In the genomic region with DNA sequence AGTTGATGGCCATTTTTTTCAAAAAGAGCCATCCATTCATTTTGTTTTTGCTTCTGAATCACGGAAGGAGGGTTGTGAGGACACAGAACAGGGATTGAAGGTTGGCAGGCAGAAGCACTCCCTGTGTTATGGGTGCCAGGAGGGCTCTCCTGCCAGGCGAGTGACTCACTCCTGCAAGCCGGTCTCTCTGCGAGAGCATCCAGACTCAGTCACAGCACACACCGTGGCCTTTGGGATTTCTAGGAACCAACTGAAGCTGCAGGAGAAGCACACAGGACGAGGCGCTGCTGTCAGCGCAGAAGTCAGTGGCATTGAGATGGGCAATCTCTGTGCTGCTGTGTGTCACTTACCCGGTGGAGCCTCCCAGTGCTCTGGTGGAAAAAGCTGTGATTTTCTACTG, we compare ENCODE assay signal across 10 mouse cellular contexts.
DNase-seq lines count a peak whose midpoint lies in the region.
"Had no signal": no experiment of that assay in that cellular context is flagged by ENCODE, and none has a peak within 500 bp of the region (broad histone marks: within the 10 kb centered on the region; RNA-seq: fewer than 3 reads in every experiment).

No protein-coding gene starts in this region.

- intact Hi-C loops in left cerebral cortex, postnatal 25 days (cut with DNase I): no loop called here
- intact Hi-C loops in left cerebral cortex, postnatal 10 days (cut with DNase I): no loop called here

- DNase-seq in cerebellum, adult 18-20 months: peak; percentile 23 to 29
- no peak for DNase-seq in cerebellum, adult 9-10 months
- peak; percentile 15 to 61 for DNase-seq in left cerebral cortex, postnatal 25 days (ENCODE audit: low spot score in 2 of 2)
- no peak for DNase-seq in left cerebral cortex, postnatal 10 days (ENCODE audit: extremely low spot score in 1 of 2, low spot score in 2 of 2)
- peak; percentile 56 for DNase-seq in adrenal gland, postnatal 10 days
- peak; percentile 24 for DNase-seq in lung, postnatal 36 days
- DNase-seq in spleen, postnatal 14 days (ENCODE audit: low spot score in 2 of 2): no peak
- no peak for DNase-seq in kidney, adult 11 months
- DNase-seq: kidney, postnatal 14 days; left cerebral cortex, postnatal 4 days had no signal

Comparison
In these comparisons a context has a peak if more than half of its experiments do, and no peak if none do; other contexts are left out.
1. DNase-seq: peak in cerebellum, adult 18-20 months (2 of 2), left cerebral cortex, postnatal 25 days (2 of 2), adrenal gland, postnatal 10 days (single experiment) and lung, postnatal 36 days (single experiment); none in cerebellum, adult 9-10 months (single experiment), left cerebral cortex, postnatal 10 days (0 of 2), spleen, postnatal 14 days (0 of 2) and kidney, adult 11 months (single experiment).